Mouse (Mus musculus): ENCODE results near the gene Pcbp1.

GRCm38 (mm10) chr6:86479311-86479710 lies 46.8 kb downstream of the Pcbp1 start:
- TF ChIP-seq USF1 (IDR thresholded peaks at IDR 0.05; ENCODE audit: low read depth) (no peak), POLR2A (IDR thresholded peaks at IDR 0.05; ENCODE audit: insufficient read length, low read depth) (no peak), CEBPB (IDR thresholded peaks at IDR 0.05; ENCODE audit: insufficient read depth, poor library complexity, severe bottlenecking) (no peak), MYOG (IDR thresholded peaks at IDR 0.05; ENCODE audit: control insufficient read depth in 1 of 3, insufficient read depth in 1 of 3, insufficient read length in 2 of 3, low read depth in 2 of 3) (no peak), MAX (IDR thresholded peaks at IDR 0.05; ENCODE audit: low read depth) (no peak), POLR2AphosphoS2 (IDR thresholded peaks at IDR 0.05; ENCODE audit: insufficient read length, low read depth) (no peak), E2F4 (IDR thresholded peaks at IDR 0.05; ENCODE audit: insufficient read depth) (no peak), TCF12 (IDR thresholded peaks at IDR 0.05; ENCODE audit: insufficient read depth, poor library complexity, severe bottlenecking) (no peak), REST (IDR thresholded peaks at IDR 0.05; ENCODE audit: insufficient read depth, insufficient read length) (no peak), MYOD1 (IDR thresholded peaks at IDR 0.05; ENCODE audit: control insufficient read depth in 1 of 3, insufficient read length in 2 of 3, low read depth in 2 of 3) (peak in 1 of 3 experiments; percentile 26)

All from myocyte (in vitro differentiated cells).